Mouse (Mus musculus): ENCODE measurements around the gene Csn3. TPM values are rescaled to one million over a fixed set of nuclear protein-coding genes. Genes with fewer than 3 reads are reported as not detected.

Csn3 gene
- not detected for total RNA-seq (2021)

DNA sequence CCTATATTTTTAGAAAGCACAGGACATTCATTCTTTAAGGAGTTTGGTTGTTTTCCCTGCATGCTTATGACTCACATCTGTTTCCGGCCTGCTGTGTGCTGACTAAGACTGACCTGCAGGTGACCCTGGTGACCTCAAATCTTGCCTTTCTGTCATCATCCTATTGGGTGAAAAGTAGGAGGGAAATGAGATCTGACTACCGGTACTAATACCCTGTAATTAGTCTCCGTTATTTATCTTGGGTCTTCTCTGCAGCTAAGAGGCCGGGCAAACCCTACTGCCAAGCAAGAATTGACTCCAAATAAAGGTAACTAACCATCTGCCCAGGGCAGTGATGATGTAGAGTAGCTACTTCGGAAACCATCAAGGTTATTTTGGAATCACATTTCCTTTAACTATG, at the start of gene Csn3:
TSS of gene Csn3 (plus strand) at position 208 of the 400 bp plus-strand sequence.
- intact Hi-C loops (cut with DNase I) = no loop called here
- no peak for DNase-seq (ENCODE audit: low spot score in 2 of 2)

- intact Hi-C loops (cut with DNase I) = no loop called here
- no peak for DNase-seq (ENCODE audit: low spot score in 2 of 2)
Measured at GRCm38 (mm10) chr5:87884729-87885128, 40.6 kb upstream of the Csn3 start, which contains the start of gene Odam. Gene Odam, plus strand, starts transcription at chr5:87885029.

DNA sequence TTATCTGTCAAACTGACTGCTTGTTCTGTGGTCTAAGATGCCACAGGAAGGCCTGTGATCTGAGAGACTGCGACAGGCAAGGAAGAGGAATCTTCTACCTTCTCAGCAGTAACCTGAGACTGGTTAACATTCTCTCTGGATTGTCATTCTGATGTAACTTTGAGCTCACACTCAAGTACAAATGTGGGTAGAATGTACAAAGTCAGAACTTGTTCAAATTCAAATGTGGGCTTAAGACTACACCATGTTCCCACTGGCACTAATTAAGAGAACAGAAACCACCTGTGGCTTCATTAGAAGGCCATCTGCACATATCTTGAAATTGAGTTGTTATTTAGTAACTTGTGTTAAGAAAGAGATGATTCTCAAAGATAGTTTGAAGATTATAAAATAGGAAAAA, 6.2 kb downstream of the Csn3 start:
- intact Hi-C loops (cut with DNase I) = no loop called here
- no peak for DNase-seq (ENCODE audit: low spot score in 2 of 2)

- intact Hi-C loops (cut with DNase I) = loop anchor here (2.0 kb wide), 1 partner anchor 158 kb away; no protein-coding TSS in a partner anchor
- no peak for DNase-seq (ENCODE audit: low spot score in 2 of 2)
Measured at GRCm38 (mm10) chr5:87940752-87941151, 15.4 kb downstream of the Csn3 start.

- DNase-seq (ENCODE audit: low spot score in 2 of 2) = no peak
- intact Hi-C loops (cut with DNase I) = no loop called here
Measured at GRCm38 (mm10) chr5:87942515-87942914, 17.1 kb downstream of the Csn3 start.

DNA sequence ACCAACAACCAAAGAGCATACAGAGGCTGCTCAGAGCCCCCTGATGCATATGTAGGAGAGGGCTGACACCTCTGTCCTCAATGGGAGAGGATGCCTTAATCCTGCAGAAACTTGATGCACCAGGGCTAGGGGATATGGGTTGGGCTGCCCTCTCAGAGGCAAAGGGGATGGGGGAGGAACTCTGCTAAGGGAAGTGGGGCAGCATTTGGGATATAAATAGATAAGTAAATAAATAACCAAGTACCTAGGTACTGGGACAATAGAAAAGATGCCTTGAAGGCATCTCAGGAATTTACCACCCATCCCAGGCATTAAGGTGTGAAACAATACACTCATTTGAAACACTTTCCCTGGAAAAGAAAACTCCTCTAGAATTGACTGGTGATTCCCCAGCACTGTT, 26.5 kb downstream of the Csn3 start:
- DNase-seq (ENCODE audit: low spot score in 2 of 2) = no peak
- intact Hi-C loops (cut with DNase I) = no loop called here

- intact Hi-C loops (cut with DNase I) = no loop called here
- no peak for DNase-seq (ENCODE audit: low spot score in 2 of 2)
Measured at GRCm38 (mm10) chr5:87969201-87969600, 43.8 kb downstream of the Csn3 start, which contains the start of the genes 2310003L06Rik and Gm28434. Gene 2310003L06Rik, plus strand, starts transcription at chr5:87969459. Gene Gm28434, plus strand, starts transcription at chr5:87969517.

GRCm38 (mm10) chr5:87979139-87979538, 53.8 kb downstream of the Csn3 start, which contains the start of gene Cabs1:
Gene Cabs1, plus strand, starts transcription at chr5:87979439.
- no peak for DNase-seq (ENCODE audit: low spot score in 2 of 2)
- intact Hi-C loops (cut with DNase I) = no loop called here

Other genes with a start within 250 kb of the Csn3 start
- not detected for gene Csn2, start 225.9 kb upstream of the Csn3 start, total RNA-seq (2021)
- gene Csn1s2a, start 151.0 kb upstream of the Csn3 start, total RNA-seq (2021) = not detected
- not detected for gene Csn1s2b, start 117.5 kb upstream of the Csn3 start, total RNA-seq (2021)
- not detected for gene Prr27, start 99.9 kb upstream of the Csn3 start, total RNA-seq (2021)
- gene Odam, start 40.5 kb upstream of the Csn3 start, total RNA-seq (2021) = not detected
- not detected for gene 2310003L06Rik, start 43.9 kb downstream of the Csn3 start, total RNA-seq (2021)
- not detected for gene Gm28434, start 43.9 kb downstream of the Csn3 start, total RNA-seq (2021)
- not detected for gene Cabs1, start 53.9 kb downstream of the Csn3 start, total RNA-seq (2021)
- not detected for gene Smr3a, start 77.0 kb downstream of the Csn3 start, total RNA-seq (2021)
- gene Smr2, start 161.0 kb downstream of the Csn3 start, total RNA-seq (2021) = not detected
- not detected for gene Gm11116, start 186.0 kb downstream of the Csn3 start, total RNA-seq (2021)
- not detected for gene Gm11115, start 228.5 kb downstream of the Csn3 start, total RNA-seq (2021)